Mouse (Mus musculus): ENCODE measurements around the gene Gm8229. TPM values are rescaled to one million over a fixed set of nuclear protein-coding genes. Genes with fewer than 3 reads are reported as not detected.

Gene Gm8229
- not detected for total RNA-seq (2023)

DNA sequence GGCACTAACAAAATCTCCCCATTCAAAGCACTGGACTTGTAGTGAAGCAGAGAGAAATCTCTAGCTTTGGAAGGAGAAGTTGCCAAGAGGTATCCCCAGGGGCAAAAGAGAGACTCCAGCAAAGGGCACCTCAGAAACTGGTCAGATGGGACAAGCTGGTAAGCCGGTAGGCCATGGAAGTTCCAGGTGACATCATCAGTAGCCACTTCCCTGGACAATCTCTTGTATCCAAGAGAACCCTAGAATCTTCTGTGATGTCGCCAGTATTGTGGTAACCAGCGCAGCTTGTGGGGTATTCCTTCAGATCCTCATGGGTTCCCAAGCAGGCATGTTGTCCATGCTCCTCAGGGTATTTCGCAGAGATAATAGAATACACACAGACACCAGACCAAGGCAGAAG is at the start of gene Gm8229:
Gene Gm8229 (plus strand): TSS at position 301 of the 400 bp plus-strand sequence.

DNA sequence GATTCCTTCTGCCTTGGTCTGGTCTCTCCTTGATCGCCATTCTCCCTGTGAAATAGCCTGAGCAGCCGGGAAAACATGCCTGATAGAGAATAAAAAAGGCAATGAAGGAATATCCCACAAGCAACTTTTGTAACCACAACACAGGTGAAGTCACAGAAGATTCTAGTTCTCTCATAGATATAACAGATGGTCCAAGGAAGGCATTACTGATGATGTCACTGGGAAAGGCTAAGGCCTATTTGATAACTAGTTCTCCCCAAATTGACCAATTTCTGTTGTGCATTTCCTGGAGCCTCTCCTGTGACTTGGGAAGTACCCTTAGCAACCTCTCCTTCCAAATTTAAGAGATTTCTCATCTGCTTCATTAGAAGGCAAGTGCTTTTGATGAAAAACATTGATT is 26.7 kb upstream of the Gm8229 start, which contains the start of gene Gm5930:
Gene Gm5930 (minus strand): TSS at position 101 of the 400 bp plus-strand sequence.

DNA sequence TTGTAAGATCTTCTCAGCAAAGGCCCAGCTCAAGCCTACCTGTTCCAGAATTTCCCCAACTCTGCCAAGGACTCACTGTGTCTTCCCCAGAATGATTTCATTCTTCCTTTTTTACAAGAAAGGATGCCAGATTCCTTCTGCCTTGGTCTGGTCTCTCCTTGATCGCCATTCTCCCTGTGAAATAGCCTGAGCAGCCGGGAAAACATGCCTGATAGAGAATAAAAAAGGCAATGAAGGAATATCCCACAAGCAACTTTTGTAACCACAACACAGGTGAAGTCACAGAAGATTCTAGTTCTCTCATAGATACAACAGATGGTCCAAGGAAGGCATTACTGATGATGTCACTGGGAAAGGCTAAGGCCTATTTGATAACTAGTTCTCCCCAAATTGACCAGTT is 45.4 kb downstream of the Gm8229 start, which contains the start of gene Gm3371:
Gene Gm3371 (minus strand): TSS at position 101 of the 400 bp plus-strand sequence.

Other genes with a start within 250 kb of the Gm8229 start
- not detected for gene Gm3327, start 241.5 kb upstream of the Gm8229 start, total RNA-seq (2023)
- gene Gm8212, start 167.7 kb upstream of the Gm8229 start, total RNA-seq (2023), result not detected
- gene 4930503E14Rik, start 152.1 kb upstream of the Gm8229 start, total RNA-seq (2023), result not detected
- not detected for gene Gm8220, start 79.8 kb upstream of the Gm8229 start, total RNA-seq (2023)
- gene Gm5930, start 26.8 kb upstream of the Gm8229 start, total RNA-seq (2023), result not detected
- not detected for gene Gm3371, start 45.3 kb downstream of the Gm8229 start, total RNA-seq (2023)
- gene Gm8232, start 68.3 kb downstream of the Gm8229 start, total RNA-seq (2023), result not detected
- not detected for gene BC061237, start 127.1 kb downstream of the Gm8229 start, total RNA-seq (2023)
- not detected for gene Gm17093, start 152.9 kb downstream of the Gm8229 start, total RNA-seq (2023)
- not detected for gene Gm8247, start 217.8 kb downstream of the Gm8229 start, total RNA-seq (2023)

All from CD8-positive naive resting alpha-beta T cell, adult 57 days (primary cell).